Mouse (Mus musculus): ENCODE measurements around the gene Ank3.

Ank3 gene

GRCm38 (mm10) chr10:70018691-70019090 lies 620.1 kb downstream of the Ank3 start:
- DNase-seq, result no peak

GRCm38 (mm10) chr10:70021667-70022066 lies 623.1 kb downstream of the Ank3 start:
- peak; percentile 70 to 74 for DNase-seq

GRCm38 (mm10) chr10:70022596-70022995 lies 624.0 kb downstream of the Ank3 start:
- DNase-seq, result no peak

GRCm38 (mm10) chr10:70023861-70024260 lies 625.3 kb downstream of the Ank3 start:
- no peak for DNase-seq

- no peak for DNase-seq
Observed at GRCm38 (mm10) chr10:70031942-70032341, 633.4 kb downstream of the Ank3 start.

GRCm38 (mm10) chr10:70032982-70033381 lies 634.4 kb downstream of the Ank3 start:
- DNase-seq, result no peak

- no peak for DNase-seq
Observed at GRCm38 (mm10) chr10:70033856-70034255, 635.3 kb downstream of the Ank3 start.

- DNase-seq, result no peak
Observed at GRCm38 (mm10) chr10:70039871-70040291, 641.3 kb downstream of the Ank3 start.

GRCm38 (mm10) chr10:70041562-70041961 lies 643.0 kb downstream of the Ank3 start:
- no peak for DNase-seq

- DNase-seq, result no peak
Observed at GRCm38 (mm10) chr10:70045722-70046121, 647.1 kb downstream of the Ank3 start.

GRCm38 (mm10) chr10:70049771-70050170 lies 651.2 kb downstream of the Ank3 start:
- DNase-seq, result no peak

- no peak for DNase-seq
Observed at GRCm38 (mm10) chr10:70055291-70055690, 656.7 kb downstream of the Ank3 start.

- DNase-seq, result peak; percentile 26 to 43
Observed at GRCm38 (mm10) chr10:70057064-70057463, 658.5 kb downstream of the Ank3 start.

- peak; percentile 26 to 38 for DNase-seq
Observed at GRCm38 (mm10) chr10:70060021-70060688, 661.6 kb downstream of the Ank3 start.

GRCm38 (mm10) chr10:70060689-70061081 lies 662.1 kb downstream of the Ank3 start:
- peak; percentile 40 to 54 for DNase-seq

GRCm38 (mm10) chr10:70063881-70064555 lies 665.4 kb downstream of the Ank3 start:
- no peak for DNase-seq

GRCm38 (mm10) chr10:70065191-70065590 lies 666.6 kb downstream of the Ank3 start:
- DNase-seq, result no peak

GRCm38 (mm10) chr10:70066497-70067168 lies 668.1 kb downstream of the Ank3 start:
- no peak for DNase-seq

GRCm38 (mm10) chr10:70067169-70068115 lies 668.9 kb downstream of the Ank3 start:
- DNase-seq, result peak in 1 of 2 experiments; percentile 17

GRCm38 (mm10) chr10:70069321-70069720 lies 670.7 kb downstream of the Ank3 start:
- DNase-seq, result no peak

- no peak for DNase-seq
Observed at GRCm38 (mm10) chr10:70071334-70071733, 672.8 kb downstream of the Ank3 start.

Measured in kidney, postnatal 4 days (tissue).